Mouse (Mus musculus): ENCODE measurements around the gene Tmc2. TPM values are rescaled to one million over a fixed set of nuclear protein-coding genes. Genes with fewer than 3 reads are reported as not detected.
A peak's percentile ranks its signal among the peaks of the same experiment; 100 is the strongest.

Tmc2 gene
- total RNA-seq, 2 experiments from 2014 or later, result not detected

DNA sequence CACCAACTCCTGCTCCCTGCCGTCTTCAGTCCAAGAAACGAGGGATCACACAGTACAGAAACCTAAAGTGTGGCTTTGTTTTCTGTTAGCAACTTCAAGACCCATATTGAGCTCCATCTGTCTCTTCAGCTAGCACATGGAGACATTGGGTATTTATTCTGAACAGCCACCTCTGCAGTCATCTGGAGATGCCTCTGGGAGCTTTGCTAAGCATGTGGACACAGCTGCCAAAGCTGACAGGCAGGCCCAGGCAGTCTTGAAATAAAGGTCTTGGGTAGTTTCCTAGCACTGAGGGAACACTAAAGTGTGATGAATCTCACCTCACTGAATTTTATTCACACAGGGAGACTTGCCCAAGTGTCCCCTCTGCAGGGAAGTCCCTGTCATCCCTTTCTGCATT is 16.6 kb downstream of the Tmc2 start:
- ATAC-seq (replicated peaks; ENCODE audit: low FRiP score, poor library complexity, severe bottlenecking), result no peak

DNA sequence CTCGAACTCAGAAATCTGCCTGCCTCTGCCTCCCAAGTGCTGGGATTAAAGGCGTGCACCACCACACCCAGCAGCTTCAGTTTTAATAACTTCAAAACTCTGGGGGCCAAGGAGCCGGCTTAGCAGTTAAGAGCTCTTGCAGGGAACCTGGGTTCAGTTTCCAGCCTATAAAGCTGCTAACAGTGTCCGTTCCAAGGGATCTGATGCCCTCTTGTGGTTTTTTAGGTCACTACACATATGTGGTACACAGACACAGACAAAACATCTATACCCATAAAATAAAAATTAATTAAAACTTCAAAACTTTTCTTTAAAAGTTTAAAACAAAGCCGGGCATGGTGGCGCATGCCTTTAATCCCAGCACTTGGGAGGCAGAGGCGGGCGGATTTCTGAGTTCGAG is 51.9 kb downstream of the Tmc2 start:
- peak; percentile 72; the same call in 1 of the 2 replicates for ATAC-seq (replicated peaks; ENCODE audit: low FRiP score, poor library complexity, severe bottlenecking)

DNA sequence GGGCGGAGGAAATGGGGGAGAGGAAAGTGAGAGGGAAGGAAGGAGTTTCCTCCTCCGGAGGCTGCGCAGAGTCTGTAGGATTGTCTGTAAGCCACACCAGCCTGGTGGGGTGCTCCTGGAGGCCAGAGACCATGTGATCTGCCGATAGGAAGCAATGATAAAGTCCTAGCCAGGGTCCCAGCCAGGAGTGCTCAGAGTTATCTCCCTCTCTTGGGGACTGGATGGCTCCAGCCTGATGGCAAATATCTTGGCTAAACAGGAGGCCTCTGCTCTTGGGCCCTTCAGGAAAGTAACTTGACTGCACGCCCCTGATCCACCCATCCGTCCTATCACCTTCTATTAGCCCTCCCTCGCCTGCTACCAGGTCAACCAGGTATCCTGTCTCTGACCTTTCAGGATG is 53.2 kb downstream of the Tmc2 start:
- no peak; the same call in 1 of the 2 replicates for ATAC-seq (replicated peaks; ENCODE audit: low FRiP score, poor library complexity, severe bottlenecking)

DNA sequence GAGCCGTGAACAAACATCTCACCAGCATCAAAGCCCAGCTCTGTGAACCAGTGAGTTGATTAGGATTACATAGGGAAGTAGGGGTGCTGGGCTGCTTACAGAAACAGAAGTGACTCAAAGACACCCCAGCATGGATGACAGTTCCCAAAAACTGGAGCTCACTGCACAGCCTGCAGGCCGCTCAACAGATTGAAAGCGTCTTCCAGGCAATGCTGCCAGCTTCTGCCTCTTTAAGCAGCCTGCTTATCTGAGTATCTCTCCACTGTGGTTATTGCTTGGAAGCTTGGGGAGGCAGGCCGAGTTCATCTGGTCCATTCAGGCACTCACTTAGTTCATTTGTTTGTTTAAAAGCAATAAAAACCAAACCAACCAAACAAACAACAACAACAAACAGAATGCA is 61.8 kb downstream of the Tmc2 start:
- no peak for ATAC-seq (replicated peaks; ENCODE audit: low FRiP score, poor library complexity, severe bottlenecking)

DNA sequence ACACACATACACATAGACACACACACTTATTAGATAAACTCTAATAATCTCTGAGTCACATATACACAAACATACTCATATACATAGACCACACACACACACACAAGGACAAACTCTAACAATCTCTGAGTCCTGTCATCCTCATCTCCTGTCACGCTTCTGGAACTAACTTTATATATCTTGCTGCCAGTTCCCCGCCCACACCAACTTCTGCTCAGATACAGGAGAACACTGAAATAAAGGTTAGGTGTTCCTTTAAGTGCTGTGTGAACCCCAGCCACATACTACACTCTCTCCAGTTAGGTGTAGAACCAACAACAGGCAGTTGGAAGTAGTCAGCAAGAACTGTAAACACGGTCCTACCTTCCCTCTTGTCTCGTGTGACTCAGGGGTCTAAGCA is 65.8 kb downstream of the Tmc2 start:
- no peak for ATAC-seq (replicated peaks; ENCODE audit: low FRiP score, poor library complexity, severe bottlenecking)

DNA sequence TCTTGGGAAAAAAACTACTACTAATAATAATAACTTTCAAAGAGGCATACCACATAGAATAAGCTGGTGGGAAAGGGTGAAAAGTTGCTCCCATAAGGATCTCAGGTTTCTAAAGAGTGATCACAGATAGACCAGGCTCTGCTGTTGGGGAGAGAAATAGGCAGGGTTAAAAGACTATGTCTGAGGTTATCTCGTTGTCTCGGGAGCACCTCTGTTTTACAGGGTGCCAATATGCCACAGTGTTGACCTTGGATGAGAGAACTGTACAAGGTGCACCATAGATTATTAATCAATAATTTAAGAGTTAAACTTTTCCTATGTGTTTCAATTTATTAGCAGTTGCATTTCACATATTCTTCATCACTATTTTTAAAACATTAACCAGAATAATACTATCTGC is 66.9 kb downstream of the Tmc2 start:
- ATAC-seq (replicated peaks; ENCODE audit: low FRiP score, poor library complexity, severe bottlenecking), result no peak

DNA sequence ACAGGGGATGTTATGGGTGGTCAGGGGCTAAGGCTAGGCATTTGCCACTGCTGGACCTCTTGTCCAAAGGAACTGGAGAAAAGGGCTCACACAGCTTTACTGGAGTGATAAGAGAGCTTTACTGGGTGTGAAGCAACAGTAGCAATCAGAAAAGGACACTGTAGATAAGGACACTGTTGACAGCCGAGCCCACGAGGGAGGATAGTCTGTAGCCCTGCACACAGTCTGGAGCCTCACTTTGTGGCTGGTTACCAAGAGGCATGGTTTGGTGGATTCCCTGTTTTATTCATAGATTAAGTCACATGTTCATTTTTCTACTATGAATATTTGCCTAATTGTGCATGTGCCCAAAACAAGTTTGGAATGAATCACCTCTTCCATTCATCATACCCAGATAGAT is 67.4 kb downstream of the Tmc2 start:
- ATAC-seq (replicated peaks; ENCODE audit: low FRiP score, poor library complexity, severe bottlenecking), result peak; percentile 84

DNA sequence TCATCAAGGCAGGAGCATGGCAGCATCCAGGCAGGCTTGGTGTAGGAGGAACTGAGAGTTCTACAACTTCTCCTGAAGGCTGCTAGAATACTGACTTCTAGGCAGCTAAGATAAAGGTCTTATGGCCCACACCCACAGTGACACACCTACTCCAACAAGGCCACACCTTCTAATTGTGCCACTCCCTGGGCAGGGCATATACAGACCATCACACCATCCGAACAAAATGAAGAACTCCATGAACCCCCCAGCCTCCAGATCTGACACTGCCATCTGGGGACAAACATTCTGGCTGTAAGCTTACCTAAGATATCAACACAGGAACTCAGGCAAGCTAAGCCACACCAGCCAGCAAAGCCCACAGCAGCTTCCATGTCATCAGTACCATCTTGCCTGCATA is 70.5 kb downstream of the Tmc2 start:
- ATAC-seq (replicated peaks; ENCODE audit: low FRiP score, poor library complexity, severe bottlenecking), result peak; percentile 55

DNA sequence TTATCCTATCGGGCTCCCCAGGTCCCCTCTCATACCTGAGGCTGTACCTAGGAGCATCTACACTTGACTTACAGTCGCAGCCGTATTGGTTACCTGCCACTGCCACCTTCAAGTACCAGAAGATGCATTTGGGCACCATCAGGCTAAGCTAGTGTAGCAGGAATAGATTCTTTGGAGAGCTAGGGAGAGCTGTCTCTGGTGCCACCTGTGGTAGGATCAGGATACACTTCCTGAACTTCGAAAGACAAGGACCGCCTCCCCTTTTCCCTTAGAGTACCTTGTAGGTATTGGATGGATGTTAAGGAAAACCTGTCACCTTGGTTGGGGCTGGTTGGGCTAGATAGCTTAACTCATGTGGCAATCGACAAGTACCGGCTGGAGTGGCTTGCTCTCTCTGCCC is 73.1 kb downstream of the Tmc2 start:
- no peak for ATAC-seq (replicated peaks; ENCODE audit: low FRiP score, poor library complexity, severe bottlenecking)

DNA sequence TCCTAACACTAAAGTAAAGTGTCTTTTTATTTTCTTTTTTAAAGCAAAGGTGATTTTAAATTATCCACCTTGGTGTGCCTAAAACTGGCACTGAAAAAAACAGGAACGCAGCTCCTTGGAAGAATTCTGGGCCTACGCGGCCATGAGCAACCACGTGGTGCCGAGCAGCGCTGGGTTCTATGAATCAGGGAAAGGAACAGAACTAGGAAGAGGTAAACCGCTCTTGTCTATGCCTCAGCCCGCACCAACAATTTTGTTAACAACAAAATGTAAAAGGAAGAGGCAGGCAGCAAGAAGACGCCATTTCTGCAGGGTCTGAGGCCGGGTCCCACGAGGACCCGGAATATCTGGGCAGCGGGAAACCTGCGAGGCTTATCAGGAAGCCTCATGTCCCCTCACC is 78.7 kb downstream of the Tmc2 start:
- ATAC-seq (replicated peaks; ENCODE audit: low FRiP score, poor library complexity, severe bottlenecking), result peak; percentile 49

DNA sequence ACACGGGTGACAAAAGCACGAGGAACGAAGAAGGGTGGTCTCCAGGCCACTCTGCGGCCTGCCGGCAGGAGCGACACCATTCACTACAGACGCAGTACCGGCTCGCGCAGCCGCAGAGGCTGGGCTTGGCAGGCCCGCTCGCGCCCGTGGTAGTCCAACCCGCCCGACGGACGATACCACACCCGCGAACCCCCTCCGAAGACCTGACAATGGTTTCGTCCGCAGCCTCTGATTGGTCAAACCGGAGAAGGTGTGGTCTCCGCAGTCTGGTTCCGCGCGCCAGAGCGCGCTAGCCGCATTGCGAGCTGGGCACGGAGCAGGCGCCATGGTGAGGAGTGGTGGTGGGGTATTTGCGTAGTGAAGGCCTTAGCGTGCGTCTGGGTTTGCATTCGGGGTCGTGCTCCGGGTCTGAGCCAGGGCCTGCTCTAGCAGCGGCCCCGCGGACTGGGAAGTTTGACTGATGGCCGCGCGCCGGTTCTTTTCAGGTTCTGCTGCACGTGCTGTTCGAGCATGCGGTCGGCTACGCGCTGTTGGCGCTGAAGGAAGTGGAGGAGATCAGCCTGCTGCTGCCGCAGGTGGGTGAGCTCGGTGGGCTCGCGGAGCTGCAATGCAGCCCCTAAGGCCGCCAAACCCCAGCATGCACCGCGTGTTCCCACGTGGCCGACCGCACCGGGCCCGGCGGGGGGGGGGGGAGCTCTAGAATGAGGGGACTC is 79.3 kb downstream of the Tmc2 start, which contains the start of gene Nop56:
Nop56 (plus strand) TSS at position 282 of the 713 bp plus-strand sequence.
- ATAC-seq (replicated peaks; ENCODE audit: low FRiP score, poor library complexity, severe bottlenecking), result peak; percentile 93

DNA sequence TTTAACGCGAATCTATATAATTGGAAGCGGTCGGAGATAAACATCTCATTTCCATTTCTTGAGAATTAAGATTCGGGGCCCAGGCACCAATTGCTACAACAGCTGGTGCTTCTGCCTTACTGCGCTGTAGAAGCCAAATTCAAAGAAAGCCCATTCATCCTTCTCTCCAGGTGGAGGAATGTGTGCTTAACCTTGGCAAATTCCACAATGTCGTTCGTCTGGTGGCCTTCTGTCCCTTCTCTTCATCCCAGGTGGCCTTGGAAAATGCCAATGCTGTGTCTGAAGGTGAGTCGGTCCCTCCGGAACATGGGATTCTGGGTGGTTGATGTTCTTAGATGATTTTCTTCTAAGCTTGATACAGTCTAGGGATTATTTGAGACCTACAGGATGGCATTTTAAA is 79.9 kb downstream of the Tmc2 start:
- ATAC-seq (replicated peaks; ENCODE audit: low FRiP score, poor library complexity, severe bottlenecking), result no peak

DNA sequence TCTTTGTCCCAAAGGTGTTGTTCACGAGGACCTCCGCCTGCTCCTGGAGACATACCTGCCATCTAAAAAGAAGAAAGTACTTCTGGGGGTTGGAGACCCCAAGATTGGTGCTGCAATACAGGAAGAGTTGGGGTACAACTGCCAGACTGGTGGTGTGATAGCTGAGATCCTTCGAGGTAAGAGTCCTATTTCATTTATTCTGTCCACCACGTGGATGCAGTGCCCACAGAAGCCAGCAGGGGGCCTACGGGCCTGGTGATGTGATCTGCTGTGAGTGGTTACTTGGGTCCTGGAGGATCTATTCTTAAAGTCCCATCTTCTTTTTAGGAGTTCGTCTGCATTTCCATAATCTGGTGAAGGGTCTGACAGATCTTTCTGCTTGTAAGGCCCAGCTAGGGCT is 80.7 kb downstream of the Tmc2 start:
- peak; percentile 52 for ATAC-seq (replicated peaks; ENCODE audit: low FRiP score, poor library complexity, severe bottlenecking)

DNA sequence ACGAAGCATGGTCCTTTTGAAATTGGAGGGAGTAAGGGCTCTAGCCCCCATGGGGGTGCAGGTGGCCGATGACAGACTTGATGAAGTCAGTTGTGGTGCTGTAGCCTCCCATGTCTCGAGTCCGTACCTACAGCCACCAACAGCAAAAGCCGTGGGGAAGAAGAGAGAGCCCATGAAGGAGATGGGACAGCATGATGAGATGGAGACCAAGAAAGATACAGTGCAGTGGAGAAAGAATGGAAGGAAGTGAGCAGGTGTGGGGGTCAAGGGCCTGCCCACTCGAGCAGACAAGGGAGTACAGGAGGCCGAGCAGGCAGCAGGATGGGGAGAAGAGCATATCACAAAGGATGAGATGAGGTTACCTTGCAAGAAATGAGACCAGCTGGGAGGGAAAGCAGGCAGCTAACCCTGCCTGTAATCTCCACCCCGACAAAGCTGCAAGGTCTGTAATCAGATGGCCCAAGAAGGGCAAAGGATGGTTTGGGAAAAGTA is 84.7 kb downstream of the Tmc2 start:
- no peak for ATAC-seq (replicated peaks; ENCODE audit: low FRiP score, poor library complexity, severe bottlenecking)

DNA sequence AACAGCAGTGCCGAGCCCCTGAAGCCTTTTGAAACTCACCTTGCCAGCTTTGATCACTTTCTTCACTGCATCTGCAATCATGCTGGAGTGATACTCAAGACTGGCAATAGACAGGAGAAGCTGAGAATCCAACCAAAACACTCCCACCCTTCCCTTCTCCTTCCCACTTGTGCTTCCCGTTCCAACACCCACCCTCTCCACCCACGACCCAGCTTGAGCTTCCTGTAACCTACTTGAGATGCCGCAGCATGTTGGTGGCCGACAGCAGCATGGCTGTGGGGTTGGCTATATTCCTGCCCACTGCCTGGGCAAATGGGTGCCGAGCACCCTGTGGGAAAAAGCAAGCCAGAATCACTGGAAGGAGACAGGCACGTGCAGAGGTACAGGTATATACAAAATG is 85.2 kb downstream of the Tmc2 start:
- no peak for ATAC-seq (replicated peaks; ENCODE audit: low FRiP score, poor library complexity, severe bottlenecking)

DNA sequence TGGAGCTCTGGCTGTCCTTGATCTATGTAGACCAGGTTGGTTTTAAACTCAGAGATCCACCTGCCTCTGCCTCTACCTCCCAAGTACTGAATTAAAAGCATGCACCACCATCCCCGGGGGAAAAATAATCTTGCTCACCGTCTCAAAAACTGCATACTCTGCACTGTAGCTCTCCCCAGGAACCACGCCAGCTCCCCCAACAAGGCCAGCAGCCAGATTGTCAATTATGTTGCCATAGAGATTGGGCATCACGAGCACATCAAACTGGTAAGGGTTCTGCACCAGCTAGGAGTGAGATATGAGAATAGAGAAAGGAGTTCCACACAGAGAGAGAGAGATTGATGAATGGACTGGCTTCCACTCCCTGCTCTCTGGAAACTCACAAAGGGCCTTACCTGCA is 85.8 kb downstream of the Tmc2 start:
- ATAC-seq (replicated peaks; ENCODE audit: low FRiP score, poor library complexity, severe bottlenecking), result no peak

DNA sequence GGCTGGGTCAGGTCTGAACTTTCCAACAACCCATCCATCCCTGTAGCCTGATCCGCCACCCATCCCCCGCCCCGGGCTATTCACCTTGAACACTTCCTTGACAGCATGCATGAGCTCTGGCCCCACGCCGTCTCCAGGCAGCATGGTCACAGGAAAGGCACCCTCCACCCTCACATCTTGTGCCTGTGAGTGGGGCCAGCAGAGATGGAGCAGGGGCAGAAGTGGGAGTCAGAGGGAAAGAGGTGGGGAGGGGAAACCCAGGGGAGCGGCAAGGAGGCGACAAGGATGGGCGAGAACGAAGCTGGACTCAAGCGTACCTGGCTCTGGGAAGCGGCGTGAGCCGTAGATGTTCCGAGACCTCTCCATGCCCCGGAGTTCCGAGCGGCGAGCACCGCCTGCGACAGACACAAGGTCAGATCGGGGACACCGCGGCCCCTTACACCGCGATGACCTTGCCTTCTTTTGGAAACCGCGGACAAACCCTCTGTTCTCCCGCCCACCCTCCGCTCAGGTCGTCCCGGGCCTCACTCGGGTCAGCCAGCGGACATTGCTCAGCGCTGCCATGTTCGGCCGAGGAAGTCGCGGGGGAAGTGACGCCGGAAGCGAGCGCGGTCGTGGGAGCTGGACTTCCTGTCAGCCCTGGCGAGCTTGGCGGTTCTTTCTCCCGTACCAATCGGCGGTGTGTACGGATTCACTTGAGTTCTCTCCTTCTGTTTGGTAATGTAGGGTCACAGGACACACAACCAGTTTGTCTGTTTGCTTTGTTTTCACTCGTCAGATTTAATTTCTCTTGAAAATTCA is 89.1 kb downstream of the Tmc2 start, which contains the start of gene Idh3b:
Idh3b (minus strand) TSS at position 694 of the 801 bp plus-strand sequence.
- ATAC-seq (replicated peaks; ENCODE audit: low FRiP score, poor library complexity, severe bottlenecking), result peak; percentile 97

DNA sequence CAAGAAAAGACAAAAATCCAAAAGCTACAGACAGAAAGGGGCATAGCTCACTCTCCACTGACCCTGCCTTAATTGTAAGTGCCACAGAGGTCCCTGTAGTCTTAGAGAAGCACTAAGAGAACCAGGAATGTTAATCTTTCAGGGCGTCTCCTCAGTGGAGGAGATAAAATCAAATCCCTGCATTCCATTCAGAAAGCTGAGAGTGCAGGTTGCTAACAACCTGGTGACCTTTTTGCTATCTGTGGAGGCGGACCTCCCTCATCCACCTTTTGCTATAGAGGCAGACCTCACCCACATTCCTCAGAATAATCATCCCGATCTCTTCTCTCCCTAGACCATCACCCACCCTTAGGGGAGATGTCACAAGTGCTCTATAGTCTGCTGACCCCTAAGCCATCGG is 94.1 kb downstream of the Tmc2 start:
- no peak for ATAC-seq (replicated peaks; ENCODE audit: low FRiP score, poor library complexity, severe bottlenecking)

DNA sequence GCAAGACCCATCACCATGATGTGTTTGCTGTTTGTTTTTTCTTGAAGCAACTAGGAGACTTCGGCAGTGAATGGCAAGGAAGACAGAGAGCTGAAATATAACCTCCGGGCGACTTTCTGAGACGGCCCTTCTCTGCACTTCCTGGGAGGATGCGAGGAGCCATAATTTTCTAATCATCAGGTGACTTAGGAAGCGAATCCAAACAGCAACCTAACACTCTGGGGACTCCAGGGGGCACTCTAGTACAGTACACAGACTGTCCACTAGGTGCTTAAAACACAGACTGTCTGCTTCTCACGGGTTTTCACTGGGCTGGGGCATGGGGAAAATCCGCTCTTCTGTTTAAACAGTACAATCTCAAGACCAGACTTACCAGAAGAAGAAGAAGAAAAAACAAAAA is 96.4 kb downstream of the Tmc2 start:
- ATAC-seq (replicated peaks; ENCODE audit: low FRiP score, poor library complexity, severe bottlenecking), result peak; percentile 65; the same call in 1 of the 2 replicates

DNA sequence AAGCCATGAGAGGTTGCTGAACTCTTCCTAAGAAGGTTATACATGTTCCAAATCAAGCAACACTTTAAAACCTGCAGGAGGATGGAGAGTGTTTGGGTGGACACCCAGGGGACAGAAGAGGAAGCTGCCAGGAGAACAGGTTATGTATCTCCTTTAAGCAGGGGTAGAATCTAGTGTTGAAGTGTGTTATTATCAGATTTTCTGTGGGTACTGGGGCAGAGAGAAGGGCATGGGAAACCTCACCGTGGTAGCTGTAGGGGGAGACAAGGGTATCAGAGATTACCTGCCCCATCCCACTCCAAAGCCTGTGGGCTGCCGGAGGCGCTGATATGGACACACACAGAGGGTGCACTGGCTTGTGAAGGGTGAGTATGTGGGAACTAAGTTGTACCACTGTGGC is 98.0 kb downstream of the Tmc2 start:
- ATAC-seq (replicated peaks; ENCODE audit: low FRiP score, poor library complexity, severe bottlenecking), result no peak

DNA sequence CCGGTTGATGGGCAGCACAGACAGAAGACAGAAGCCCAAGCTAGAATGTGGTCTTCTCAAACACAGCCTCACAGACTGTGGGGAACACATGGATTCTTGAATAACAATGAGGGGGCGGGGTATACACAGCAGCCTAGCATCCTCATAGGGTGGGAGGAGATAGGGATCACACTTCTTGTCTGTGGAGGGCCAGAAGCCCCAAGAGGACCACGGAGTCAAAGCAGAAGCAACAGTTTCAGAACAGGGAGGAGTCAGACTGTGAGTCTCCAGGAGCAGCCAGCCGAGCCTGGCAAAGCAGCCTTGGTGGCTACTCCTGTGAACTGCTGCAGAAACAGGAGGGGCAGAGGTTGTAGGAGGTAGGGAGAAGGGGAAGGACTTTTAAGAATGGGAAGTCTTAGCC is 98.5 kb downstream of the Tmc2 start:
- ATAC-seq (replicated peaks; ENCODE audit: low FRiP score, poor library complexity, severe bottlenecking), result no peak

Measured in erythroid progenitor cell, adult 5-6 weeks (primary cell).